ENCODE assay signal across 20 mouse cellular contexts in the genomic region with DNA sequence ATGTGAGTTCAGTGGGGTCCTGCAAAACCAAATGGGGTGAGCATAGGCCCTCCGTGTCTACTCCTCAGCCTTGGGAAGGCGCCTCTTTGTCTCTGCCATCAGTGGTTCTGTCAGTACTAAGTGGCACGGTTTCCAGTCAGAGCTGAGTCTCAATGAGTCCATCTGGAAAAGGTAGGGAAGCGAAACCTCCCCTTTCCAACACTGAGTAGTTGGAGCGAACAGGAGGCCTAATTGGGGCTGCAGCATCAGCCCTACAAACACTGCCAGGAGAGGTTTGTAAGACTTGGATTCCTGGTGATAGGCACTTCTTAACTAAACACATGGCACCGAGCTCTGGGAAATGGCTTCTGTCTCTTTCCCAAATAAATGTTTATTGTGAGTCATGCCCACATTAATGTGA.
DNase-seq lines count a peak whose midpoint lies in the region; ATAC-seq and TF ChIP-seq lines count a peak whose summit lies in the region.
"Had no signal": no experiment of that assay in that cellular context is flagged by ENCODE, and none has a peak within 500 bp of the region (broad histone marks: within the 10 kb centered on the region; RNA-seq: fewer than 3 reads in every experiment).

No protein-coding gene starts in this region.

- H3K4me1 ChIP-seq in forebrain, embryonic 14.5 days (ENCODE audit: control insufficient read depth, insufficient read depth, low read length), result no peaks in the 10 kb centered on the region
- no peaks in the 10 kb centered on the region for H3K4me1 ChIP-seq in forebrain, embryonic 10.5 days
- no peaks in the 10 kb centered on the region for H3K4me1 ChIP-seq in forebrain, postnatal 0 days (ENCODE audit: insufficient read depth)
- no peaks in the 10 kb centered on the region for H3K4me1 ChIP-seq in hindbrain, embryonic 13.5 days (replicated peaks)
- H3K4me1 ChIP-seq: embryonic facial prominence, embryonic 13.5 days; embryonic facial prominence, embryonic 15.5 days had no signal

- no peak overlapping the region for H3K4me3 ChIP-seq in forebrain, embryonic 14.5 days (ENCODE audit: low read depth, low read length)
- H3K4me3 ChIP-seq in forebrain, embryonic 10.5 days, result no peak overlapping the region
- no peak overlapping the region for H3K4me3 ChIP-seq in forebrain, postnatal 0 days (ENCODE audit: low read depth, low read length)
- no peak overlapping the region for H3K4me3 ChIP-seq in hindbrain, embryonic 13.5 days
- H3K4me3 ChIP-seq: embryonic facial prominence, embryonic 13.5 days; embryonic facial prominence, embryonic 15.5 days; erythroblast, embryonic 14.5 days had no signal

- no peaks in the 10 kb centered on the region for H3K9me3 ChIP-seq in forebrain, embryonic 14.5 days (replicated peaks; ENCODE audit: control insufficient read depth, low read length)
- H3K9me3 ChIP-seq in forebrain, embryonic 10.5 days, result no peaks in the 10 kb centered on the region
- H3K9me3 ChIP-seq in forebrain, postnatal 0 days (ENCODE audit: low read length), result no peaks in the 10 kb centered on the region
- no peaks in the 10 kb centered on the region for H3K9me3 ChIP-seq in hindbrain, embryonic 13.5 days
- H3K9me3 ChIP-seq: embryonic facial prominence, embryonic 13.5 days; embryonic facial prominence, embryonic 15.5 days had no signal

- ATAC-seq in forebrain, embryonic 14.5 days, result no peak; the same call in 1 of the 2 replicates
- ATAC-seq in forebrain, postnatal 0 days, result peak; percentile 62
- ATAC-seq in hindbrain, embryonic 13.5 days (ENCODE audit: low FRiP score), result no peak
- ATAC-seq in megakaryocyte progenitor cell, adult 5-6 weeks (replicated peaks; ENCODE audit: poor library complexity), result no peak

- no peak for TF ChIP-seq POLR2A in brain, embryonic 14.5 days (IDR thresholded peaks at IDR 0.05; ENCODE audit: borderline replicate concordance, extremely low read depth, insufficient read depth, insufficient read length, poor library complexity, severe bottlenecking)

- no peak overlapping the region for H3K27ac ChIP-seq in forebrain, embryonic 14.5 days (ENCODE audit: low read depth, low read length)
- H3K27ac ChIP-seq in forebrain, embryonic 10.5 days, result no peak overlapping the region
- no peak overlapping the region for H3K27ac ChIP-seq in forebrain, postnatal 0 days (ENCODE audit: low read depth, low read length)
- H3K27ac ChIP-seq in hindbrain, embryonic 13.5 days, result no peak overlapping the region
- H3K27ac ChIP-seq: embryonic facial prominence, embryonic 13.5 days; embryonic facial prominence, embryonic 15.5 days had no signal

- no peaks in the 10 kb centered on the region for H3K36me3 ChIP-seq in forebrain, embryonic 14.5 days (ENCODE audit: control insufficient read depth, insufficient read depth, low read length)
- H3K36me3 ChIP-seq in forebrain, embryonic 10.5 days (replicated peaks), result no peaks in the 10 kb centered on the region
- H3K36me3 ChIP-seq in forebrain, postnatal 0 days (ENCODE audit: insufficient read depth), result no peaks in the 10 kb centered on the region
- H3K36me3 ChIP-seq in hindbrain, embryonic 13.5 days, result no peaks in the 10 kb centered on the region
- H3K36me3 ChIP-seq: embryonic facial prominence, embryonic 13.5 days; embryonic facial prominence, embryonic 15.5 days had no signal

- no peak for TF ChIP-seq CTCF in brain, embryonic 14.5 days (IDR thresholded peaks at IDR 0.05; ENCODE audit: borderline replicate concordance, extremely low read depth, insufficient read depth, insufficient read length)
- no peak for TF ChIP-seq CTCF in forebrain, postnatal 0 days (IDR thresholded peaks at IDR 0.05; ENCODE audit: low read depth)

- no peaks in the 10 kb centered on the region for H3K27me3 ChIP-seq in forebrain, embryonic 14.5 days (replicated peaks; ENCODE audit: control insufficient read depth, insufficient read depth, low read length)
- H3K27me3 ChIP-seq in forebrain, embryonic 10.5 days (ENCODE audit: poor library complexity, severe bottlenecking), result no peaks in the 10 kb centered on the region
- no peaks in the 10 kb centered on the region for H3K27me3 ChIP-seq in forebrain, postnatal 0 days (ENCODE audit: insufficient read depth, low read length)
- H3K27me3 ChIP-seq in hindbrain, embryonic 13.5 days, result no peaks in the 10 kb centered on the region
- H3K27me3 ChIP-seq: embryonic facial prominence, embryonic 13.5 days; embryonic facial prominence, embryonic 15.5 days had no signal

- no peak overlapping the region for H3K9ac ChIP-seq in forebrain, embryonic 14.5 days (ENCODE audit: low read length)
- no peak overlapping the region for H3K9ac ChIP-seq in forebrain, postnatal 0 days
- no peak overlapping the region for H3K9ac ChIP-seq in hindbrain, embryonic 13.5 days
- H3K9ac ChIP-seq: embryonic facial prominence, embryonic 13.5 days; embryonic facial prominence, embryonic 15.5 days had no signal

- no peak overlapping the region for H3K4me2 ChIP-seq in forebrain, embryonic 14.5 days (ENCODE audit: low read length)
- H3K4me2 ChIP-seq in forebrain, postnatal 0 days (ENCODE audit: low read depth), result no peak overlapping the region
- H3K4me2 ChIP-seq in hindbrain, embryonic 13.5 days, result no peak overlapping the region
- H3K4me2 ChIP-seq: embryonic facial prominence, embryonic 13.5 days; embryonic facial prominence, embryonic 15.5 days had no signal

- 82% methylated on average over 6 of the region's 6 CpGs for WGBS in forebrain, embryonic 14.5 days
- 89% methylated on average over 6 of the region's 6 CpGs for WGBS in forebrain, embryonic 10.5 days
- WGBS in forebrain, postnatal 0 days, result 69% methylated on average over 6 of the region's 6 CpGs
- WGBS in hindbrain, embryonic 13.5 days, result 94% methylated on average over 6 of the region's 6 CpGs

- peak; percentile 36 for DNase-seq in forebrain, embryonic 14.5 days (ENCODE audit: low spot score)
- DNase-seq in forebrain, embryonic 10.5 days (ENCODE audit: extremely low spot score, low spot score), result no peak
- DNase-seq in brain, embryonic 14.5 days (ENCODE audit: low read depth), result peak; percentile 37
- peak; percentile 12 for DNase-seq in fibroblast of lung, adult 2 months (ENCODE audit: low read depth)
- peak; percentile 29 for DNase-seq in forebrain, postnatal 0 days
- DNase-seq: adrenal gland, adult 2 months; adrenal gland, postnatal 10 days; adrenal gland, postnatal 36 days; cerebellum, adult 11 months; cerebellum, adult 18-20 months; cerebellum, adult 8-10 months; cerebellum, adult 9-11 months; cerebellum, postnatal 14 days; cerebellum, postnatal 36 days; embryo, embryonic 11 days had no signal
